ENCODE assay signal across 27 mouse cellular contexts in genomic region chr1:20994338-20994737, GRCm38 (mm10). TPM values are rescaled to one million over a fixed set of nuclear protein-coding genes. Genes with fewer than 3 reads are reported as not detected.
DNase-seq lines count a peak whose midpoint lies in the region; ATAC-seq and TF ChIP-seq lines count a peak whose summit lies in the region.
"Had no signal": no experiment of that assay in that cellular context is flagged by ENCODE, and none has a peak within 500 bp of the region (broad histone marks: within the 10 kb centered on the region; RNA-seq: fewer than 3 reads in every experiment).

No protein-coding gene starts in this region.

- no peaks in the 10 kb centered on the region for H3K27me3 ChIP-seq in intestine, postnatal 0 days (replicated peaks; ENCODE audit: control insufficient read depth, insufficient read depth, low read length)
- no peaks in the 10 kb centered on the region for H3K27me3 ChIP-seq in intestine, embryonic 15.5 days (replicated peaks)
- H3K27me3 ChIP-seq: embryonic facial prominence, embryonic 12.5 days; forebrain, embryonic 15.5 days; hindbrain, embryonic 15.5 days; Patski had no signal

- no peaks in the 10 kb centered on the region for H3K9me3 ChIP-seq in intestine, postnatal 0 days (ENCODE audit: control insufficient read depth)
- no peaks in the 10 kb centered on the region for H3K9me3 ChIP-seq in intestine, embryonic 15.5 days
- H3K9me3 ChIP-seq: embryonic facial prominence, embryonic 12.5 days; forebrain, embryonic 15.5 days; hindbrain, embryonic 15.5 days had no signal

- H3K4me1 ChIP-seq in intestine, postnatal 0 days (replicated peaks; ENCODE audit: control insufficient read depth, insufficient read depth, low read length) = no peaks in the 10 kb centered on the region
- no peaks in the 10 kb centered on the region for H3K4me1 ChIP-seq in intestine, embryonic 15.5 days (replicated peaks)
- H3K4me1 ChIP-seq: hindbrain, embryonic 15.5 days had no signal

- H3K4me2 ChIP-seq in intestine, postnatal 0 days (replicated peaks; ENCODE audit: low read depth) = no peak overlapping the region
- no peak overlapping the region for H3K4me2 ChIP-seq in intestine, embryonic 15.5 days (replicated peaks)
- H3K4me2 ChIP-seq: embryonic facial prominence, embryonic 12.5 days; forebrain, embryonic 15.5 days; hindbrain, embryonic 15.5 days; liver, embryonic 11.5 days; midbrain, embryonic 11.5 days had no signal

- ATAC-seq in intestine, postnatal 0 days = no peak
- no peak for ATAC-seq in intestine, embryonic 15.5 days
- ATAC-seq: forebrain, embryonic 15.5 days; midbrain, embryonic 16.5 days; Patski had no signal

- H3K27ac ChIP-seq in intestine, postnatal 0 days (ENCODE audit: low read depth, low read length) = no peak overlapping the region
- no peak overlapping the region for H3K27ac ChIP-seq in intestine, embryonic 15.5 days
- H3K27ac ChIP-seq: embryonic facial prominence, embryonic 12.5 days; forebrain, embryonic 15.5 days; hindbrain, embryonic 15.5 days; kidney, postnatal 0 days had no signal

- DNase-seq in heart, adult 11 months = peak; percentile 86
- DNase-seq in heart, adult 9 months (ENCODE audit: low spot score in 2 of 2) = no peak
- DNase-seq in thymus, postnatal 4 days = peak; percentile 4
- no peak for DNase-seq in thymus, postnatal 10 days (ENCODE audit: low spot score in 2 of 2)
- DNase-seq in adrenal gland, adult 18-20 months (ENCODE audit: low spot score in 2 of 2) = no peak
- DNase-seq: adrenal gland, postnatal 14 days; cerebellum, adult 11 months; cerebellum, adult 9-10 months; cerebellum, postnatal 36 days; embryo, embryonic 11 days; gastrocnemius, postnatal 25 days; heart, adult 18-20 months; kidney, adult 8-10 months; kidney, postnatal 4 days; lung, adult 18-20 months; lung, postnatal 10 days had no signal

- H3K36me3 ChIP-seq in intestine, postnatal 0 days (ENCODE audit: control insufficient read depth, insufficient read depth) = no peaks in the 10 kb centered on the region
- H3K36me3 ChIP-seq in intestine, embryonic 15.5 days = no peaks in the 10 kb centered on the region
- H3K36me3 ChIP-seq: forebrain, embryonic 15.5 days; hindbrain, embryonic 15.5 days had no signal

- 0 out of 2 replicates have a peak, but pooled peaks have one; percentile 6 for TF ChIP-seq CTCF in intestine, postnatal 0 days (IDR thresholded peaks at IDR 0.05; ENCODE audit: low read depth)

- H3K4me3 ChIP-seq in intestine, postnatal 0 days (ENCODE audit: low read depth, low read length) = no peak overlapping the region
- no peak overlapping the region for H3K4me3 ChIP-seq in intestine, embryonic 15.5 days (replicated peaks)
- H3K4me3 ChIP-seq: embryonic facial prominence, embryonic 12.5 days; forebrain, embryonic 15.5 days; hindbrain, embryonic 15.5 days had no signal

- 78% methylated on average over 5 of the region's 5 CpGs for WGBS in intestine, postnatal 0 days
- WGBS in intestine, embryonic 15.5 days = 81% methylated on average over 5 of the region's 5 CpGs

- H3K9ac ChIP-seq in intestine, postnatal 0 days (ENCODE audit: low read depth, low read length) = no peak overlapping the region
- no peak overlapping the region for H3K9ac ChIP-seq in intestine, embryonic 15.5 days
- H3K9ac ChIP-seq: embryonic facial prominence, embryonic 12.5 days; forebrain, embryonic 15.5 days; hindbrain, embryonic 15.5 days had no signal

RNA-seq across cellular contexts. Expression of gene Efhc1, which starts 42.9 kb away (rescaled TPM):
- polyA plus RNA-seq in intestine, postnatal 0 days (2015; fragmentation: Nextera tagmentation; extraction: Ambion mirVana) = 0.69 and 0.98 TPM in 2 replicates
- polyA plus RNA-seq in intestine, embryonic 15.5 days (2015; fragmentation: Nextera tagmentation; extraction: Ambion mirVana) = 1.4 and 2.2 TPM in 2 replicates
- total RNA-seq in adrenal gland, adult 18-20 months (2021) = 1 to 10 TPM; 1.9 to 2.6 TPM
- total RNA-seq: MEL had no signal

Comparison
In these comparisons a context has a peak if more than half of its experiments do, and no peak if none do; other contexts are left out.
1. DNase-seq: peak in heart, adult 11 months (single experiment) and thymus, postnatal 4 days (single experiment); none in heart, adult 9 months (0 of 2), thymus, postnatal 10 days (0 of 2) and adrenal gland, adult 18-20 months (0 of 2).